8 mouse cellular contexts compared by ENCODE assay signal in genomic region chr19:6234337-6235083, GRCm38 (mm10). TPM values are rescaled to one million over a fixed set of nuclear protein-coding genes. Genes with fewer than 3 reads are reported as not detected.
DNase-seq lines count a peak whose midpoint lies in the region; ATAC-seq and TF ChIP-seq lines count a peak whose summit lies in the region.

No protein-coding gene starts in this region.

- ATAC-seq in heart, postnatal 0 days (ENCODE audit: insufficient read depth, low read depth): no peak
- ATAC-seq in liver, embryonic 16.5 days (ENCODE audit: low read depth): peak; percentile 12; the same call in 1 of the 2 replicates

- no peak for TF ChIP-seq EP300 in heart, adult 2 months (IDR thresholded peaks at IDR 0.05; ENCODE audit: insufficient read depth, low read depth, low read length)
- TF ChIP-seq EP300 in heart, postnatal 0 days (IDR thresholded peaks at IDR 0.05; ENCODE audit: low read depth): no peak

- DNase-seq in heart, adult 2 months: peak; percentile 32 to 45
- DNase-seq in heart, postnatal 36 days: no peak
- DNase-seq in cerebellum, postnatal 10 days: peak; percentile 46 to 49
- no peak for DNase-seq in heart, postnatal 0 days (ENCODE audit: low spot score)
- DNase-seq in spleen, adult 2 months (ENCODE audit: low read depth in 1 of 2, low spot score in 2 of 2): no peak
- DNase-seq in layer of hippocampus, postnatal 36 days: no peak
- DNase-seq in thymus, postnatal 4 days: no peak

- H3K9ac ChIP-seq in heart, adult 2 months (ENCODE audit: low read depth, low read length): peak overlapping the region; percentile 89
- peak overlapping the region; percentile 75 for H3K9ac ChIP-seq in heart, postnatal 0 days (replicated peaks; ENCODE audit: low read depth, low read length)
- peak overlapping the region; percentile 79; the same call in 1 of the 2 replicates for H3K9ac ChIP-seq in liver, embryonic 16.5 days (ENCODE audit: low read depth, low read length)

- intact Hi-C loops in heart, adult 2 months (cut with DNase I): no loop called here
- intact Hi-C loops in heart, postnatal 36 days (cut with DNase I): no loop called here

- no peaks in the 10 kb centered on the region for H3K36me3 ChIP-seq in heart, adult 2 months (ENCODE audit: control insufficient read depth, insufficient read depth, low read length)
- peaks cover 39% of the 10 kb centered on the region for H3K36me3 ChIP-seq in heart, postnatal 0 days (replicated peaks; ENCODE audit: control insufficient read depth, insufficient read depth, low read length)
- H3K36me3 ChIP-seq in liver, embryonic 16.5 days (ENCODE audit: control insufficient read depth, insufficient read depth): no peaks in the 10 kb centered on the region
- peaks cover 13% of the 10 kb centered on the region for H3K36me3 ChIP-seq in spleen, adult 2 months (ENCODE audit: control insufficient read depth, insufficient read depth, low read length)

- WGBS in heart, adult 2 months: 73% methylated on average over 11 of the region's 11 CpGs
- 55% methylated on average over 11 of the region's 11 CpGs for WGBS in heart, postnatal 0 days
- 62% methylated on average over 11 of the region's 11 CpGs for WGBS in liver, embryonic 16.5 days (ENCODE audit: insufficient replicate concordance)
- WGBS in spleen, adult 2 months: 76% methylated on average over 11 of the region's 11 CpGs

- H3K4me1 ChIP-seq in heart, adult 2 months (ENCODE audit: control insufficient read depth, insufficient read depth, low read length): peaks cover 3% of the 10 kb centered on the region
- peaks cover 11% of the 10 kb centered on the region for H3K4me1 ChIP-seq in heart, postnatal 0 days (ENCODE audit: control insufficient read depth, insufficient read depth)
- peaks cover 29% of the 10 kb centered on the region for H3K4me1 ChIP-seq in liver, embryonic 16.5 days (ENCODE audit: control insufficient read depth, low read depth, low read length)
- peaks cover 6% of the 10 kb centered on the region; the same call in 1 of the 2 replicates for H3K4me1 ChIP-seq in spleen, adult 2 months (ENCODE audit: control insufficient read depth, insufficient read depth, insufficient read length)

- peak overlapping the region; percentile 88 for H3K4me2 ChIP-seq in heart, postnatal 0 days (ENCODE audit: low read depth, low read length)
- peak overlapping the region; percentile 97 for H3K4me2 ChIP-seq in liver, embryonic 16.5 days (ENCODE audit: low read depth, low read length)

- peak overlapping the region; percentile 81 for H3K4me3 ChIP-seq in heart, adult 2 months
- H3K4me3 ChIP-seq in heart, postnatal 0 days (ENCODE audit: low read depth, low read length): peak overlapping the region; percentile 72
- H3K4me3 ChIP-seq in liver, embryonic 16.5 days (ENCODE audit: low read depth, low read length): no peak overlapping the region; the same call in 1 of the 2 replicates
- peak overlapping the region; percentile 81; the same call in 1 of the 2 replicates for H3K4me3 ChIP-seq in spleen, adult 2 months (ENCODE audit: extremely low read depth, insufficient read depth, insufficient read length)

- peak overlapping the region; percentile 99; the same call in 1 of the 2 replicates for H3K27ac ChIP-seq in heart, adult 2 months
- no peak overlapping the region for H3K27ac ChIP-seq in heart, postnatal 0 days (ENCODE audit: low read depth)
- H3K27ac ChIP-seq in liver, embryonic 16.5 days (ENCODE audit: low read length): no peak overlapping the region
- peak overlapping the region; percentile 49; the same call in 1 of the 2 replicates for H3K27ac ChIP-seq in spleen, adult 2 months (ENCODE audit: insufficient read depth, low read length)

- no peaks in the 10 kb centered on the region for H3K9me3 ChIP-seq in heart, postnatal 0 days (replicated peaks; ENCODE audit: control insufficient read depth, low read length)
- H3K9me3 ChIP-seq in liver, embryonic 16.5 days (replicated peaks; ENCODE audit: control insufficient read depth, low read length): no peaks in the 10 kb centered on the region

- TF ChIP-seq POLR2A in heart, adult 2 months (IDR thresholded peaks at IDR 0.05; ENCODE audit: insufficient read depth, low read depth, low read length): no peak
- TF ChIP-seq POLR2A in spleen, adult 2 months (IDR thresholded peaks at IDR 0.05; ENCODE audit: low read depth, low read length): no peak

- no peaks in the 10 kb centered on the region for H3K79me2 ChIP-seq in heart, adult 2 months (replicated peaks; ENCODE audit: control insufficient read depth, insufficient read depth, low read length)

- no peaks in the 10 kb centered on the region for H3K27me3 ChIP-seq in heart, adult 2 months (ENCODE audit: control insufficient read depth, insufficient read depth, low read length)
- H3K27me3 ChIP-seq in heart, postnatal 0 days (ENCODE audit: control insufficient read depth, insufficient read depth, low read length): no peaks in the 10 kb centered on the region
- H3K27me3 ChIP-seq in liver, embryonic 16.5 days (ENCODE audit: control insufficient read depth, insufficient read depth, low read depth, low read length): no peaks in the 10 kb centered on the region
- no peaks in the 10 kb centered on the region for H3K27me3 ChIP-seq in spleen, adult 2 months (ENCODE audit: control insufficient read depth, insufficient read depth, low read length)

- TF ChIP-seq CTCF in heart, adult 2 months (IDR thresholded peaks at IDR 0.05): no peak
- no peak for TF ChIP-seq CTCF in heart, postnatal 0 days (IDR thresholded peaks at IDR 0.05; ENCODE audit: low read depth)
- no peak for TF ChIP-seq CTCF in spleen, adult 2 months (IDR thresholded peaks at IDR 0.05; ENCODE audit: extremely low read depth, insufficient read depth, insufficient read length, insufficient replicate concordance)

RNA-seq across cellular contexts. Expression of gene Ppp2r5b, which starts 1.2 kb away (rescaled TPM):
- total RNA-seq in heart, adult 2 months (2021): 10 to 100 TPM; 34.8 to 35.1 TPM
- 36.8 and 40.6 TPM in 2 replicates for polyA plus RNA-seq in heart, adult 2 months (2012; rRNA removed)
- 10 to 100 TPM; 34.5 to 35.3 TPM for total RNA-seq in heart, postnatal 36 days (2021)
- total RNA-seq in heart, postnatal 0 days (2014; rRNA removed; ENCODE audit: low replicate concordance): 20.6 and 40.3 TPM in 2 replicates
- polyA plus RNA-seq in heart, postnatal 0 days (2015; fragmentation: Nextera tagmentation; extraction: Ambion mirVana): 18.3 and 18.6 TPM in 2 replicates
- polyA plus RNA-seq in liver, embryonic 16.5 days (2015; fragmentation: Nextera tagmentation; extraction: Ambion mirVana): 3.5 and 3.7 TPM in 2 replicates
- polyA plus RNA-seq in spleen, adult 2 months (2012; rRNA removed): 36.9 and 56.1 TPM in 2 replicates
- 100 to 1,000 TPM; 135 to 137 TPM for total RNA-seq in layer of hippocampus, postnatal 36 days (2021)

RNA-seq across cellular contexts. Expression of gene Atg2a, which starts 7.0 kb away (rescaled TPM):
- 10 to 100 TPM; 20.5 to 24.5 TPM for total RNA-seq in heart, adult 2 months (2021)
- 26.3 and 26.7 TPM in 2 replicates for polyA plus RNA-seq in heart, adult 2 months (2012; rRNA removed)
- total RNA-seq in heart, postnatal 36 days (2021): 10 to 100 TPM; 24.5 to 25.9 TPM
- 18.9 and 24.5 TPM in 2 replicates for total RNA-seq in heart, postnatal 0 days (2014; rRNA removed; ENCODE audit: low replicate concordance)
- 4.7 and 5.6 TPM in 2 replicates for polyA plus RNA-seq in heart, postnatal 0 days (2015; fragmentation: Nextera tagmentation; extraction: Ambion mirVana)
- polyA plus RNA-seq in liver, embryonic 16.5 days (2015; fragmentation: Nextera tagmentation; extraction: Ambion mirVana): 4.9 and 6.1 TPM in 2 replicates
- 47.4 and 57.5 TPM in 2 replicates for polyA plus RNA-seq in spleen, adult 2 months (2012; rRNA removed)
- total RNA-seq in layer of hippocampus, postnatal 36 days (2021): 10 to 100 TPM; 31.3 to 34.0 TPM

RNA-seq across cellular contexts. Expression of gene Gpha2, which starts 8.3 kb away (rescaled TPM):
- not detected for total RNA-seq in heart, adult 2 months (2021)
- polyA plus RNA-seq in heart, adult 2 months (2012; rRNA removed): 0.27 TPM in 1 of 2 replicates, not detected in the other
- total RNA-seq in heart, postnatal 36 days (2021): not detected
- total RNA-seq in heart, postnatal 0 days (2014; rRNA removed; ENCODE audit: low replicate concordance): not detected in 2 replicates
- not detected in 2 replicates for polyA plus RNA-seq in heart, postnatal 0 days (2015; fragmentation: Nextera tagmentation; extraction: Ambion mirVana)
- not detected in 2 replicates for polyA plus RNA-seq in liver, embryonic 16.5 days (2015; fragmentation: Nextera tagmentation; extraction: Ambion mirVana)
- 0.42 and 0.57 TPM in 2 replicates for polyA plus RNA-seq in spleen, adult 2 months (2012; rRNA removed)
- not detected for total RNA-seq in layer of hippocampus, postnatal 36 days (2021)

RNA-seq across cellular contexts. Expression of gene Ehd1, which starts 42.0 kb away (rescaled TPM):
- 100 to 1,000 TPM in 1 of 2 experiments, 10 to 100 TPM in 1; 98.0 to 120 TPM for total RNA-seq in heart, adult 2 months (2021)
- 111 and 142 TPM in 2 replicates for polyA plus RNA-seq in heart, adult 2 months (2012; rRNA removed)
- total RNA-seq in heart, postnatal 36 days (2021): 100 to 1,000 TPM; 105 to 151 TPM
- total RNA-seq in heart, postnatal 0 days (2014; rRNA removed; ENCODE audit: low replicate concordance): 127 and 200 TPM in 2 replicates
- 56.4 and 60.3 TPM in 2 replicates for polyA plus RNA-seq in heart, postnatal 0 days (2015; fragmentation: Nextera tagmentation; extraction: Ambion mirVana)
- polyA plus RNA-seq in liver, embryonic 16.5 days (2015; fragmentation: Nextera tagmentation; extraction: Ambion mirVana): 62.1 and 68.6 TPM in 2 replicates
- 285 and 377 TPM in 2 replicates for polyA plus RNA-seq in spleen, adult 2 months (2012; rRNA removed)
- total RNA-seq in layer of hippocampus, postnatal 36 days (2021): 10 to 100 TPM; 72.8 to 82.2 TPM

RNA-seq across cellular contexts. Expression of gene Majin, which starts 50.3 kb away (rescaled TPM):
- not detected for total RNA-seq in heart, adult 2 months (2021)
- 0.20 and 0.23 TPM in 2 replicates for polyA plus RNA-seq in heart, adult 2 months (2012; rRNA removed)
- not detected for total RNA-seq in heart, postnatal 36 days (2021)
- total RNA-seq in heart, postnatal 0 days (2014; rRNA removed; ENCODE audit: low replicate concordance): not detected in 2 replicates
- not detected in 2 replicates for polyA plus RNA-seq in heart, postnatal 0 days (2015; fragmentation: Nextera tagmentation; extraction: Ambion mirVana)
- not detected in 2 replicates for polyA plus RNA-seq in liver, embryonic 16.5 days (2015; fragmentation: Nextera tagmentation; extraction: Ambion mirVana)
- 0.15 and 0.30 TPM in 2 replicates for polyA plus RNA-seq in spleen, adult 2 months (2012; rRNA removed)
- total RNA-seq in layer of hippocampus, postnatal 36 days (2021): not detected

Comparison
In these comparisons a context has a peak if more than half of its experiments do, and no peak if none do; other contexts are left out.
1. DNase-seq: peak in heart, adult 2 months (2 of 2) and cerebellum, postnatal 10 days (2 of 2); none in heart, postnatal 36 days (0 of 2), heart, postnatal 0 days (single experiment), spleen, adult 2 months (0 of 2), layer of hippocampus, postnatal 36 days (0 of 2) and thymus, postnatal 4 days (single experiment).
2. H3K27ac ChIP-seq: peak in heart, adult 2 months (single experiment) and spleen, adult 2 months (single experiment); none in heart, postnatal 0 days (single experiment) and liver, embryonic 16.5 days (single experiment).
3. Peak in every context shown above with its lines, with median percentiles within 50 percentile points of each other: H3K9ac ChIP-seq.